Mouse (Mus musculus) monocyte, adult 59 days (primary cell): ENCODE data around the gene Mrps26. TPM values are rescaled to one million over a fixed set of nuclear protein-coding genes. Genes with fewer than 3 reads are reported as not detected.

Experiments used
- total RNA-seq, 2 experiments: library from RNA; stranded (reverse); gene quantifications; one replicate each; pipeline ENCODE4 v1.2.4; 2023

Mrps26 gene
- 10 to 100 TPM; 26.0 to 32.2 TPM for total RNA-seq

GRCm38 (mm10) chr2:130563212-130564055, at the start of gene Mrps26:
Gene Mrps26 (plus strand): TSS chr2:130563742.

GRCm38 (mm10) chr2:130575873-130576272, 12.3 kb downstream of the Mrps26 start, which contains the start of gene Oxt:
Gene Oxt (plus strand): TSS chr2:130576173.

GRCm38 (mm10) chr2:130582552-130582951, 19.0 kb downstream of the Mrps26 start, which contains the start of gene Avp:
Gene Avp (minus strand): TSS chr2:130582554.

Other genes with a start within 250 kb of the Mrps26 start
- gene Cpxm1, start 166.2 kb upstream of the Mrps26 start, total RNA-seq = under 1 TPM; 0.52 to 0.81 TPM
- gene Gm28372, start 158.5 kb upstream of the Mrps26 start, total RNA-seq = not detected
- not detected for gene 1700020A23Rik, start 158.5 kb upstream of the Mrps26 start, total RNA-seq
- not detected for gene Tmem239, start 157.3 kb upstream of the Mrps26 start, total RNA-seq
- 100 to 1,000 TPM in 1 of 2 experiments, 10 to 100 TPM in 1; 92.6 to 114 TPM for gene Vps16, start 139.4 kb upstream of the Mrps26 start, total RNA-seq
- gene Pced1a, start 139.0 kb upstream of the Mrps26 start, total RNA-seq = 10 to 100 TPM; 32.7 to 35.1 TPM
- 100 to 1,000 TPM; 114 to 127 TPM for gene Ptpra, start 113.5 kb upstream of the Mrps26 start, total RNA-seq
- not detected for gene Oxt, start 12.4 kb downstream of the Mrps26 start, total RNA-seq
- not detected for gene Avp, start 18.8 kb downstream of the Mrps26 start, total RNA-seq
- 1 to 10 TPM; 4.6 to 5.7 TPM for gene Fastkd5, start 66.3 kb downstream of the Mrps26 start, total RNA-seq
- 1 to 10 TPM; 4.0 to 4.6 TPM for gene Ubox5, start 66.3 kb downstream of the Mrps26 start, total RNA-seq
- gene Lzts3, start 79.1 kb downstream of the Mrps26 start, total RNA-seq = 1 to 10 TPM; 1.8 to 2.1 TPM
- gene Ddrgk1, start 100.9 kb downstream of the Mrps26 start, total RNA-seq = 100 to 1,000 TPM in 1 of 2 experiments, 10 to 100 TPM in 1; 88.5 to 112 TPM
- gene Itpa, start 103.9 kb downstream of the Mrps26 start, total RNA-seq = 10 to 100 TPM; 12.2 to 12.8 TPM
- under 1 TPM; 0.36 to 0.63 TPM for gene Slc4a11, start 133.8 kb downstream of the Mrps26 start, total RNA-seq